Mouse (Mus musculus) skeletal muscle tissue, adult 2 months (tissue): ENCODE measurements around the gene Chka.
A peak's percentile ranks its signal among the peaks of the same experiment; 100 is the strongest.

Experiments used
- DNase-seq: peaks from one replicate; pipeline ENCODE4 v3.0.0-alpha.2; 2012; ENCODE audit warnings: low read depth, low spot score

Gene Chka

GRCm38 (mm10) chr19:3851502-3851962, at the start of gene Chka:
Gene Chka, plus strand, starts transcription at chr19:3851773.
- DNase-seq: peak; percentile 90

- no peak for DNase-seq
Measured at GRCm38 (mm10) chr19:3805526-3805925, 46.0 kb upstream of the Chka start.

- DNase-seq: no peak
Measured at GRCm38 (mm10) chr19:3810536-3811233, 40.9 kb upstream of the Chka start.

GRCm38 (mm10) chr19:3814461-3814860, 37.1 kb upstream of the Chka start:
- DNase-seq: peak; percentile 13

GRCm38 (mm10) chr19:3815824-3816223, 35.7 kb upstream of the Chka start:
- no peak for DNase-seq

- DNase-seq: no peak
Measured at GRCm38 (mm10) chr19:3819080-3819479, 32.5 kb upstream of the Chka start.

- no peak for DNase-seq
Measured at GRCm38 (mm10) chr19:3819899-3820444, 31.6 kb upstream of the Chka start.

GRCm38 (mm10) chr19:3825044-3825443, 26.5 kb upstream of the Chka start:
- DNase-seq: no peak

GRCm38 (mm10) chr19:3829863-3830262, 21.7 kb upstream of the Chka start:
- DNase-seq: no peak

GRCm38 (mm10) chr19:3831716-3832115, 19.9 kb upstream of the Chka start:
- DNase-seq: no peak

- no peak for DNase-seq
Measured at GRCm38 (mm10) chr19:3832851-3833353, 18.7 kb upstream of the Chka start.

- DNase-seq: no peak
Measured at GRCm38 (mm10) chr19:3834301-3834700, 17.3 kb upstream of the Chka start.

GRCm38 (mm10) chr19:3836791-3837190, 14.8 kb upstream of the Chka start:
- DNase-seq: no peak

GRCm38 (mm10) chr19:3838931-3839330, 12.6 kb upstream of the Chka start:
- DNase-seq: no peak

- DNase-seq: no peak
Measured at GRCm38 (mm10) chr19:3839686-3840085, 11.9 kb upstream of the Chka start.

- no peak for DNase-seq
Measured at GRCm38 (mm10) chr19:3840214-3840651, 11.3 kb upstream of the Chka start.

GRCm38 (mm10) chr19:3840685-3841084, 10.9 kb upstream of the Chka start:
- no peak for DNase-seq

- DNase-seq: no peak
Measured at GRCm38 (mm10) chr19:3842359-3843148, 9.0 kb upstream of the Chka start.

- no peak for DNase-seq
Measured at GRCm38 (mm10) chr19:3843629-3844028, 7.9 kb upstream of the Chka start.

GRCm38 (mm10) chr19:3844836-3845235, 6.7 kb upstream of the Chka start:
- no peak for DNase-seq

GRCm38 (mm10) chr19:3845339-3845738, 6.2 kb upstream of the Chka start:
- no peak for DNase-seq

- peak; percentile 54 for DNase-seq
Measured at GRCm38 (mm10) chr19:3845803-3846406, 5.7 kb upstream of the Chka start.
